Mouse (Mus musculus): ENCODE measurements around the gene Ddx27. TPM values are rescaled to one million over a fixed set of nuclear protein-coding genes. Genes with fewer than 3 reads are reported as not detected.

Gene Ddx27
- polyA plus RNA-seq, 1 experiment from 2014 or later = 21.8 TPM

GRCm38 (mm10) chr2:166983351-166983894, 31.6 kb upstream of the Ddx27 start:
- WGBS = 56% methylated on average over 4 of the region's 4 CpGs
- peak; percentile 40 for DNase-seq (ENCODE audit: low spot score)
- peak; percentile 76; the same call in 1 of the 2 replicates for ATAC-seq (ENCODE audit: low FRiP score, low TSS enrichment)

GRCm38 (mm10) chr2:166990861-166991260, 24.1 kb upstream of the Ddx27 start:
- peaks cover 7% of the 10 kb centered on the region; the same call in 1 of the 2 replicates for H3K4me1 ChIP-seq (replicated peaks; ENCODE audit: control insufficient read depth, insufficient read depth)
- H3K4me2 ChIP-seq (replicated peaks; ENCODE audit: low read depth) = no peak overlapping the region
- TF ChIP-seq EP300 (optimal IDR thresholded peaks at IDR 0.05) (no peak), CTCF (IDR thresholded peaks at IDR 0.05; ENCODE audit: low read depth) (peak; percentile 31; the same call in 1 of the 2 replicates)
- ATAC-seq (ENCODE audit: low FRiP score, low TSS enrichment) (no peak), DNase-seq (ENCODE audit: low spot score) (no peak)
- H3K9me3 ChIP-seq (ENCODE audit: control insufficient read depth, low read length) = no peaks in the 10 kb centered on the region
- 68% methylated on average over 7 of the region's 7 CpGs for WGBS
- H3K36me3 ChIP-seq (ENCODE audit: control insufficient read depth, insufficient read depth, low read length) = no peaks in the 10 kb centered on the region
- no peaks in the 10 kb centered on the region for H3K27me3 ChIP-seq (ENCODE audit: control insufficient read depth, insufficient read depth, low read length)
- no peak overlapping the region for H3K27ac ChIP-seq (replicated peaks)
- H3K4me3 ChIP-seq (ENCODE audit: low read depth, low read length) = no peak overlapping the region
- H3K9ac ChIP-seq (ENCODE audit: low read length) = no peak overlapping the region

More at GRCm38 (mm10) chr2:166983351-166983894, 31.6 kb upstream of the Ddx27 start:
- Histone ChIP-seq H3K9me3 (ENCODE audit: control insufficient read depth, low read length) (no peaks in the 10 kb centered on the region), H3K9ac (ENCODE audit: low read length) (no peak overlapping the region), H3K4me1 (replicated peaks; ENCODE audit: control insufficient read depth, insufficient read depth) (no peaks in the 10 kb centered on the region), H3K4me3 (ENCODE audit: low read depth, low read length) (no peak overlapping the region), H3K27me3 (ENCODE audit: control insufficient read depth, insufficient read depth, low read length) (no peaks in the 10 kb centered on the region), H3K27ac (replicated peaks) (no peak overlapping the region), H3K36me3 (ENCODE audit: control insufficient read depth, insufficient read depth, low read length) (no peaks in the 10 kb centered on the region), H3K4me2 (replicated peaks; ENCODE audit: low read depth) (no peak overlapping the region)
- no peak for TF ChIP-seq EP300 (optimal IDR thresholded peaks at IDR 0.05)
- TF ChIP-seq CTCF (IDR thresholded peaks at IDR 0.05; ENCODE audit: low read depth) = peak; percentile 45

- no peak overlapping the region for H3K4me3 ChIP-seq (ENCODE audit: low read depth, low read length)
- no peak for TF ChIP-seq EP300 (optimal IDR thresholded peaks at IDR 0.05)
- TF ChIP-seq CTCF (IDR thresholded peaks at IDR 0.05; ENCODE audit: low read depth) = no peak
- H3K4me2 ChIP-seq (replicated peaks; ENCODE audit: low read depth) = no peak overlapping the region
- H3K9ac ChIP-seq (ENCODE audit: low read length) = no peak overlapping the region
- H3K27me3 ChIP-seq (ENCODE audit: control insufficient read depth, insufficient read depth, low read length) = no peaks in the 10 kb centered on the region
- DNase-seq (ENCODE audit: low spot score) = no peak
- peaks cover 7% of the 10 kb centered on the region; the same call in 1 of the 2 replicates for H3K4me1 ChIP-seq (replicated peaks; ENCODE audit: control insufficient read depth, insufficient read depth)
- no peak overlapping the region for H3K27ac ChIP-seq (replicated peaks)
- ATAC-seq (ENCODE audit: low FRiP score, low TSS enrichment) = no peak
- H3K36me3 ChIP-seq (ENCODE audit: control insufficient read depth, insufficient read depth, low read length) = no peaks in the 10 kb centered on the region
- no peaks in the 10 kb centered on the region for H3K9me3 ChIP-seq (ENCODE audit: control insufficient read depth, low read length)
Observed at GRCm38 (mm10) chr2:166991945-166992344, 23.0 kb upstream of the Ddx27 start.

- Histone ChIP-seq H3K4me3 (ENCODE audit: low read depth, low read length) (peak overlapping the region; percentile 98), H3K4me1 (replicated peaks; ENCODE audit: control insufficient read depth, insufficient read depth) (peaks cover 7% of the 10 kb centered on the region; the same call in 1 of the 2 replicates), H3K27ac (replicated peaks) (peak overlapping the region; percentile 98), H3K9me3 (ENCODE audit: control insufficient read depth, low read length) (no peaks in the 10 kb centered on the region), H3K4me2 (replicated peaks; ENCODE audit: low read depth) (peak overlapping the region; percentile 86), H3K9ac (ENCODE audit: low read length) (peak overlapping the region; percentile 98), H3K27me3 (ENCODE audit: control insufficient read depth, insufficient read depth, low read length) (no peaks in the 10 kb centered on the region), H3K36me3 (ENCODE audit: control insufficient read depth, insufficient read depth, low read length) (no peaks in the 10 kb centered on the region)
- DNase-seq (ENCODE audit: low spot score) (peak; percentile 45), ATAC-seq (ENCODE audit: low FRiP score, low TSS enrichment) (peak; percentile 4; the same call in 1 of the 2 replicates)
- TF ChIP-seq EP300 (optimal IDR thresholded peaks at IDR 0.05) (no peak), CTCF (IDR thresholded peaks at IDR 0.05; ENCODE audit: low read depth) (no peak)
- WGBS = under 1% methylated on average over 28 of the region's 28 CpGs
Observed at GRCm38 (mm10) chr2:166995021-166995795, 19.8 kb upstream of the Ddx27 start.

- DNase-seq (ENCODE audit: low spot score) (peak; percentile 97), ATAC-seq (ENCODE audit: low FRiP score, low TSS enrichment) (peak; percentile 99)
- Histone ChIP-seq H3K9me3 (ENCODE audit: control insufficient read depth, low read length) (no peaks in the 10 kb centered on the region), H3K27ac (replicated peaks) (peak within 1 kb of the TSS; percentile 98), H3K36me3 (ENCODE audit: control insufficient read depth, insufficient read depth, low read length) (no peaks in the 10 kb centered on the region), H3K27me3 (ENCODE audit: control insufficient read depth, insufficient read depth, low read length) (no peaks in the 10 kb centered on the region), H3K4me3 (ENCODE audit: low read depth, low read length) (peak within 1 kb of the TSS; percentile 98), H3K9ac (ENCODE audit: low read length) (peak within 1 kb of the TSS; percentile 98), H3K4me2 (replicated peaks; ENCODE audit: low read depth) (peak within 1 kb of the TSS; percentile 86), H3K4me1 (replicated peaks; ENCODE audit: control insufficient read depth, insufficient read depth) (peaks cover 7% of the 10 kb centered on the region; the same call in 1 of the 2 replicates)
- under 1% methylated on average over 53 of the region's 88 CpGs for WGBS
- TF ChIP-seq EP300 (optimal IDR thresholded peaks at IDR 0.05) = no peak
- no peak for TF ChIP-seq CTCF (IDR thresholded peaks at IDR 0.05; ENCODE audit: low read depth)
Observed at GRCm38 (mm10) chr2:166995796-166996532, 19.0 kb upstream of the Ddx27 start, which contains the start of gene Stau1. TSS of gene Stau1 (minus strand) at chr2:166996299.

All from stomach, postnatal 0 days (tissue).